Comparison of ENCODE assay signal across 31 mouse cellular contexts in the genomic region with DNA sequence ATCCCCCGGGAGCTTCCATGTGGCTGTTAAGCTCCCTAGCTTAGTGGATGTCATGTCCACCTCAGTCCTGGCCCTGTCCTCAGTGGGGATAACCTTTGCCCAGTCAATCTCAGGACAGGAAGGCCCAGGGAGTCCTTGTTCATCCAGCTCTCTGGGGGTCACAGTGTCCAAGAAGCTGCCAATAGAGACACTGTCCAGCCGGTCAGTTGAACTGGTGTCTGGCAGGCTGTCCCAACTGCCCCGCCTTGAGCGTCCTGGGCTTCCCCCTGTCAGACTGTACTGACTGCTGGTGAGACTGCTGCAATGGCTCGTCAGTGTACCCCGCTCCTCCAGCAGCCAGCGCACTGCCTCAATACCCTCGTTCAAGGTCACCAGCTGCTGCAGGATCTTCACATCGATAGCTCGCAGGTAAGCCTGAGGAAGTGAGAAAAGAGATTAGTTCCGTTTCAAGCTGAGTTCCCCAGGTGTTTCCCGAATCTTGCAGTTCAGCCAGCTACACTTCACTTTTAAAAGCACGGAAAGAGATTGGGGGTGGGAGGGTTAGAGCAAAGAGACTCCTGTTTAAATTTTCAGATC. TPM values are rescaled to one million over a fixed set of nuclear protein-coding genes. Genes with fewer than 3 reads are reported as not detected.
DNase-seq lines count a peak whose midpoint lies in the region; ATAC-seq and TF ChIP-seq lines count a peak whose summit lies in the region.
"Had no signal": no experiment of that assay in that cellular context is flagged by ENCODE, and none has a peak within 500 bp of the region (broad histone marks: within the 10 kb centered on the region; RNA-seq: fewer than 3 reads in every experiment).

No protein-coding gene starts in this region.

- H3K9ac ChIP-seq in liver, embryonic 13.5 days: no peak overlapping the region
- H3K9ac ChIP-seq in liver, embryonic 12.5 days: no peak overlapping the region
- 0 out of 2 replicates have a peak overlapping the region, but pooled peaks have one; percentile 12 for H3K9ac ChIP-seq in ES-E14 (ENCODE audit: insufficient read depth, low read depth, low read length, poor library complexity, severe bottlenecking)
- no peak overlapping the region for H3K9ac ChIP-seq in forebrain, embryonic 13.5 days
- H3K9ac ChIP-seq: limb, embryonic 15.5 days; liver, postnatal 0 days; neural tube, embryonic 15.5 days had no signal

- no peaks in the 10 kb centered on the region for H3K9me3 ChIP-seq in liver, embryonic 13.5 days (replicated peaks)
- no peaks in the 10 kb centered on the region for H3K9me3 ChIP-seq in liver, embryonic 12.5 days (replicated peaks)
- H3K9me3 ChIP-seq in ES-E14 (ENCODE audit: control insufficient read depth, insufficient read depth, low read depth, low read length): no peaks in the 10 kb centered on the region
- H3K9me3 ChIP-seq in forebrain, embryonic 13.5 days (replicated peaks): no peaks in the 10 kb centered on the region
- H3K9me3 ChIP-seq: limb, embryonic 15.5 days; megakaryocyte, embryonic 14.5 days; neural tube, embryonic 15.5 days had no signal

- ATAC-seq in liver, embryonic 13.5 days (ENCODE audit: low read depth): 0 out of 2 replicates have a peak, but pooled peaks have one; percentile 26
- no peak for ATAC-seq in liver, embryonic 12.5 days
- ATAC-seq in forebrain, embryonic 13.5 days: no peak
- ATAC-seq: activated CD4-positive, CD25-positive, alpha-beta regulatory T cell, adult 4 months; hindbrain, embryonic 16.5 days; liver, postnatal 0 days; midbrain, embryonic 16.5 days; Patski had no signal

- H3K27ac ChIP-seq in liver, embryonic 13.5 days: no peak overlapping the region
- no peak overlapping the region for H3K27ac ChIP-seq in liver, embryonic 12.5 days
- no peak overlapping the region for H3K27ac ChIP-seq in ES-E14 (ENCODE audit: insufficient read depth, low read depth, low read length, poor library complexity, severe bottlenecking)
- H3K27ac ChIP-seq in forebrain, embryonic 13.5 days: no peak overlapping the region
- H3K27ac ChIP-seq: limb, embryonic 15.5 days; neural tube, embryonic 15.5 days had no signal

- H3K36me3 ChIP-seq in liver, embryonic 13.5 days: no peaks in the 10 kb centered on the region
- H3K36me3 ChIP-seq in liver, embryonic 12.5 days: no peaks in the 10 kb centered on the region
- H3K36me3 ChIP-seq in ES-E14 (ENCODE audit: control insufficient read depth, insufficient read depth, low read length, poor library complexity, severe bottlenecking): no peaks in the 10 kb centered on the region
- H3K36me3 ChIP-seq in forebrain, embryonic 13.5 days (ENCODE audit: poor library complexity, severe bottlenecking): no peaks in the 10 kb centered on the region
- H3K36me3 ChIP-seq: neural tube, embryonic 15.5 days had no signal

- H3K4me3 ChIP-seq in liver, embryonic 13.5 days (replicated peaks): no peak overlapping the region
- H3K4me3 ChIP-seq in liver, embryonic 12.5 days: no peak overlapping the region
- H3K4me3 ChIP-seq in ES-E14 (ENCODE audit: insufficient read depth in 1 of 2, low read depth in 1 of 2, low read length in 2 of 2, poor library complexity in 1 of 2, severe bottlenecking in 1 of 2): no peak overlapping the region
- no peak overlapping the region for H3K4me3 ChIP-seq in forebrain, embryonic 13.5 days
- H3K4me3 ChIP-seq: limb, embryonic 15.5 days; megakaryocyte, embryonic 14.5 days; neural tube, embryonic 15.5 days had no signal

- DNase-seq in heart, adult 11 months: peak; percentile 95
- no peak for DNase-seq in heart, postnatal 4 days
- no peak for DNase-seq in liver, embryonic 13.5 days
- DNase-seq in A20 (ENCODE audit: low read depth, low spot score) (peak; percentile 90), ES-E14 (ENCODE audit: low read depth, low spot score) (no peak)
- no peak for DNase-seq in urinary bladder, adult 18-20 months (ENCODE audit: low spot score in 2 of 2)
- DNase-seq: adrenal gland, postnatal 10 days; cerebellum, adult 11 months; heart, postnatal 36 days; kidney, adult 11 months; liver, postnatal 0 days; right cerebral cortex, postnatal 25 days had no signal

- in situ Hi-C loops in ES-E14 (cut with MboI; ENCODE audit: low sequenced_read_pairs in 2 of 2, unreplicated experiment in 2 of 2): no loop called here

- H3K4me1 ChIP-seq in liver, embryonic 13.5 days (replicated peaks): no peaks in the 10 kb centered on the region
- H3K4me1 ChIP-seq in liver, embryonic 12.5 days: no peaks in the 10 kb centered on the region
- peaks cover 10 to 17% of the 10 kb centered on the region in 2 experiments; a peak in 3 of 4 replicates for H3K4me1 ChIP-seq in ES-E14 (ENCODE audit: control insufficient read depth in 2 of 2, insufficient read depth in 2 of 2, low read length in 2 of 2, poor library complexity in 1 of 2)
- no peaks in the 10 kb centered on the region for H3K4me1 ChIP-seq in forebrain, embryonic 13.5 days
- H3K4me1 ChIP-seq: limb, embryonic 15.5 days; neural tube, embryonic 15.5 days had no signal

- peaks cover 25% of the 10 kb centered on the region for H3K27me3 ChIP-seq in liver, embryonic 13.5 days
- H3K27me3 ChIP-seq in liver, embryonic 12.5 days (replicated peaks): peaks cover 23% of the 10 kb centered on the region
- no peaks in the 10 kb centered on the region for H3K27me3 ChIP-seq in forebrain, embryonic 13.5 days
- H3K27me3 ChIP-seq: limb, embryonic 15.5 days; neural tube, embryonic 15.5 days; Patski had no signal

- 51% methylated on average over 13 of the region's 13 CpGs for WGBS in liver, embryonic 13.5 days (ENCODE audit: insufficient replicate concordance)
- WGBS in liver, embryonic 12.5 days (ENCODE audit: insufficient replicate concordance): 48% methylated on average over 13 of the region's 13 CpGs
- 57% methylated on average over 13 of the region's 13 CpGs for WGBS in forebrain, embryonic 13.5 days

- H3K4me2 ChIP-seq in liver, embryonic 13.5 days: no peak overlapping the region
- H3K4me2 ChIP-seq in liver, embryonic 12.5 days: no peak overlapping the region
- H3K4me2 ChIP-seq in forebrain, embryonic 13.5 days: no peak overlapping the region
- H3K4me2 ChIP-seq: limb, embryonic 15.5 days; neural tube, embryonic 15.5 days had no signal

TF ChIP-seq in ES-E14, 5 proteins besides CTCF, POLR2A, EP300 and RAD21:
- TF ChIP-seq MAFK (IDR thresholded peaks at IDR 0.05; ENCODE audit: insufficient read depth, low read depth, low read length): no peak
- TF ChIP-seq HCFC1 (IDR thresholded peaks at IDR 0.05; ENCODE audit: borderline replicate concordance, insufficient read depth, low read length): no peak

RNA-seq across cellular contexts. Expression of gene Lurap1, which starts 13.6 kb away (rescaled TPM):
- 1 to 10 TPM; 3.6 to 3.9 TPM for total RNA-seq in heart, postnatal 4 days (2021)
- polyA plus RNA-seq in liver, embryonic 13.5 days (2015; fragmentation: Nextera tagmentation; extraction: Ambion mirVana): 0.23 and 0.25 TPM in 2 replicates
- 0.44 and 0.53 TPM in 2 replicates for polyA plus RNA-seq in liver, embryonic 12.5 days (2016; fragmentation: Nextera tagmentation; extraction: Ambion mirVana)
- total RNA-seq in ES-E14 (2012; rRNA removed): 0.49 and 0.95 TPM in 2 replicates
- 2.0 and 2.3 TPM in 2 replicates for polyA plus RNA-seq in forebrain, embryonic 13.5 days (2015; fragmentation: Nextera tagmentation; extraction: Ambion mirVana)

RNA-seq across cellular contexts. Expression of gene Pomgnt1, which starts 13.9 kb away (rescaled TPM):
- 10 to 100 TPM; 83.3 to 84.7 TPM for total RNA-seq in heart, postnatal 4 days (2021)
- polyA plus RNA-seq in liver, embryonic 13.5 days (2015; fragmentation: Nextera tagmentation; extraction: Ambion mirVana): 13.3 and 14.4 TPM in 2 replicates
- polyA plus RNA-seq in liver, embryonic 12.5 days (2016; fragmentation: Nextera tagmentation; extraction: Ambion mirVana): 23.8 and 24.2 TPM in 2 replicates
- total RNA-seq in ES-E14 (2012; rRNA removed): 48.6 and 51.5 TPM in 2 replicates
- 52.8 and 54.2 TPM in 2 replicates for polyA plus RNA-seq in forebrain, embryonic 13.5 days (2015; fragmentation: Nextera tagmentation; extraction: Ambion mirVana)

RNA-seq across cellular contexts. Expression of gene Rad54l, which starts 14.0 kb away (rescaled TPM):
- 10 to 100 TPM; 10.4 to 10.6 TPM for total RNA-seq in heart, postnatal 4 days (2021)
- polyA plus RNA-seq in liver, embryonic 13.5 days (2015; fragmentation: Nextera tagmentation; extraction: Ambion mirVana): 33.8 and 39.0 TPM in 2 replicates
- 45.0 and 45.4 TPM in 2 replicates for polyA plus RNA-seq in liver, embryonic 12.5 days (2016; fragmentation: Nextera tagmentation; extraction: Ambion mirVana)
- total RNA-seq in ES-E14 (2012; rRNA removed): 36.2 and 38.6 TPM in 2 replicates
- 45.8 and 48.7 TPM in 2 replicates for polyA plus RNA-seq in forebrain, embryonic 13.5 days (2015; fragmentation: Nextera tagmentation; extraction: Ambion mirVana)

RNA-seq across cellular contexts. Expression of gene Tspan1, which starts 29.9 kb away (rescaled TPM):
- total RNA-seq in heart, postnatal 4 days (2021): not detected
- 0.09 TPM in 1 of 2 replicates, not detected in the other for polyA plus RNA-seq in liver, embryonic 13.5 days (2015; fragmentation: Nextera tagmentation; extraction: Ambion mirVana)
- not detected in 2 replicates for polyA plus RNA-seq in liver, embryonic 12.5 days (2016; fragmentation: Nextera tagmentation; extraction: Ambion mirVana)
- total RNA-seq in ES-E14 (2012; rRNA removed): 1.7 and 3.0 TPM in 2 replicates
- 0.22 TPM in 1 of 2 replicates, not detected in the other for polyA plus RNA-seq in forebrain, embryonic 13.5 days (2015; fragmentation: Nextera tagmentation; extraction: Ambion mirVana)
- total RNA-seq: adrenal gland, postnatal 10 days; gastrocnemius, adult 8-10 months; heart, postnatal 36 days; layer of hippocampus, adult 18-20 months had no signal
- polyA plus RNA-seq: activated CD4-positive, CD25-positive, alpha-beta regulatory T cell, adult 4 months; liver, postnatal 0 days; midbrain, embryonic 16.5 days had no signal

RNA-seq across cellular contexts. Expression of gene 1700042G07Rik, which starts 35.7 kb away (rescaled TPM):
- not detected for total RNA-seq in heart, postnatal 4 days (2021)
- not detected in 2 replicates for polyA plus RNA-seq in liver, embryonic 13.5 days (2015; fragmentation: Nextera tagmentation; extraction: Ambion mirVana)
- polyA plus RNA-seq in liver, embryonic 12.5 days (2016; fragmentation: Nextera tagmentation; extraction: Ambion mirVana): not detected in 2 replicates
- total RNA-seq in ES-E14 (2012; rRNA removed): not detected in 2 replicates
- polyA plus RNA-seq in forebrain, embryonic 13.5 days (2015; fragmentation: Nextera tagmentation; extraction: Ambion mirVana): not detected in 2 replicates
- total RNA-seq: adrenal gland, postnatal 10 days; gastrocnemius, adult 8-10 months; heart, adult 18-20 months; heart, postnatal 36 days; layer of hippocampus, adult 18-20 months; left cerebral cortex, adult 18-20 months; left cerebral cortex, postnatal 36 days had no signal
- polyA plus RNA-seq: activated CD4-positive, CD25-positive, alpha-beta regulatory T cell, adult 4 months; forebrain, embryonic 11.5 days; frontal cortex, adult 2 months; hindbrain, embryonic 16.5 days; kidney, embryonic 16.5 days; limb, embryonic 15.5 days; liver, postnatal 0 days; midbrain, embryonic 16.5 days; neural tube, embryonic 15.5 days; Patski; stomach, embryonic 16.5 days; thymus, postnatal 0 days had no signal

Comparison
In these comparisons a context has a peak if more than half of its experiments do, and no peak if none do; other contexts are left out.
1. DNase-seq: peak in heart, adult 11 months (single experiment) and A20 (single experiment); none in heart, postnatal 4 days (single experiment), liver, embryonic 13.5 days (single experiment), ES-E14 (single experiment) and urinary bladder, adult 18-20 months (0 of 2).